ENCODE assay signal across 12 mouse cellular contexts in genomic region chr4:33072526-33073161, GRCm38 (mm10). TPM values are rescaled to one million over a fixed set of nuclear protein-coding genes. Genes with fewer than 3 reads are reported as not detected.
A peak's percentile ranks its signal among the peaks of the same experiment; 100 is the strongest.
DNase-seq lines count a peak whose midpoint lies in the region; ATAC-seq lines count a peak whose summit lies in the region.
"Had no signal": no experiment of that assay in that cellular context is flagged by ENCODE, and none has a peak within 500 bp of the region (broad histone marks: within the 10 kb centered on the region; RNA-seq: fewer than 3 reads in every experiment).

No protein-coding gene starts in this region.

- peak overlapping the region; percentile 13; the same call in 1 of the 2 replicates for H3K27ac ChIP-seq in hindbrain, embryonic 10.5 days
- no peak overlapping the region for H3K27ac ChIP-seq in hindbrain, embryonic 16.5 days (ENCODE audit: low read depth, low read length)
- peak overlapping the region; percentile 52 for H3K27ac ChIP-seq in midbrain, embryonic 14.5 days (replicated peaks; ENCODE audit: low read depth, low read length)
- no peak overlapping the region for H3K27ac ChIP-seq in neural tube, embryonic 15.5 days (replicated peaks)
- H3K27ac ChIP-seq: embryonic facial prominence, embryonic 12.5 days; heart, embryonic 13.5 days had no signal

- H3K4me3 ChIP-seq in hindbrain, embryonic 10.5 days, result no peak overlapping the region
- no peak overlapping the region for H3K4me3 ChIP-seq in hindbrain, embryonic 16.5 days (ENCODE audit: low read length)
- H3K4me3 ChIP-seq in midbrain, embryonic 14.5 days (replicated peaks; ENCODE audit: low read depth, low read length), result no peak overlapping the region
- no peak overlapping the region for H3K4me3 ChIP-seq in neural tube, embryonic 15.5 days (replicated peaks)
- H3K4me3 ChIP-seq: embryonic facial prominence, embryonic 12.5 days; heart, embryonic 13.5 days had no signal

- 51% methylated on average over 11 of the region's 11 CpGs for WGBS in hindbrain, embryonic 10.5 days
- 40% methylated on average over 11 of the region's 11 CpGs for WGBS in hindbrain, embryonic 16.5 days
- whole genome bisulfite sequencing in midbrain, embryonic 14.5 days, result 18% methylated on average over 11 of the region's 11 CpGs
- WGBS in neural tube, embryonic 15.5 days, result 55% methylated on average over 11 of the region's 11 CpGs

- peak; percentile 18 for DNase-seq in hindbrain, embryonic 10.5 days (ENCODE audit: low spot score)
- DNase-seq in midbrain, embryonic 14.5 days, result peak; percentile 61
- peak; percentile 94 for DNase-seq in thymus, postnatal 0 days (ENCODE audit: low spot score)
- no peak for DNase-seq in adrenal gland, postnatal 14 days
- DNase-seq in cerebellum, adult 9-11 months, result no peak

- no peaks in the 10 kb centered on the region for H3K9me3 ChIP-seq in hindbrain, embryonic 10.5 days
- H3K9me3 ChIP-seq in hindbrain, embryonic 16.5 days (ENCODE audit: control insufficient read depth, low read length), result no peaks in the 10 kb centered on the region
- H3K9me3 ChIP-seq in midbrain, embryonic 14.5 days (ENCODE audit: control insufficient read depth, low read length), result no peaks in the 10 kb centered on the region
- H3K9me3 ChIP-seq in neural tube, embryonic 15.5 days (replicated peaks), result no peaks in the 10 kb centered on the region
- H3K9me3 ChIP-seq: embryonic facial prominence, embryonic 12.5 days; heart, embryonic 13.5 days had no signal

- no peaks in the 10 kb centered on the region for H3K27me3 ChIP-seq in hindbrain, embryonic 10.5 days (ENCODE audit: insufficient read depth, poor library complexity, severe bottlenecking)
- no peaks in the 10 kb centered on the region for H3K27me3 ChIP-seq in hindbrain, embryonic 16.5 days (replicated peaks; ENCODE audit: control insufficient read depth, insufficient read depth, low read length)
- no peaks in the 10 kb centered on the region for H3K27me3 ChIP-seq in midbrain, embryonic 14.5 days (ENCODE audit: control insufficient read depth, insufficient read depth, low read length)
- H3K27me3 ChIP-seq in neural tube, embryonic 15.5 days (replicated peaks), result no peaks in the 10 kb centered on the region
- H3K27me3 ChIP-seq: embryonic facial prominence, embryonic 12.5 days had no signal

- no peak overlapping the region for H3K9ac ChIP-seq in hindbrain, embryonic 16.5 days (ENCODE audit: low read depth, low read length)
- no peak overlapping the region for H3K9ac ChIP-seq in midbrain, embryonic 14.5 days (replicated peaks; ENCODE audit: low read length)
- H3K9ac ChIP-seq in neural tube, embryonic 15.5 days (replicated peaks), result no peak overlapping the region
- H3K9ac ChIP-seq: embryonic facial prominence, embryonic 12.5 days; heart, embryonic 13.5 days had no signal

- H3K4me1 ChIP-seq in hindbrain, embryonic 10.5 days (replicated peaks), result peaks cover 10% of the 10 kb centered on the region; the same call in 1 of the 2 replicates
- H3K4me1 ChIP-seq in hindbrain, embryonic 16.5 days (ENCODE audit: control insufficient read depth, insufficient read depth, low read depth, low read length), result no peaks in the 10 kb centered on the region
- 0 out of 2 replicates have a peak, but pooled peaks cover 7% of the 10 kb centered on the region for H3K4me1 ChIP-seq in midbrain, embryonic 14.5 days (ENCODE audit: control insufficient read depth, insufficient read depth, low read length)
- H3K4me1 ChIP-seq in neural tube, embryonic 15.5 days, result no peaks in the 10 kb centered on the region
- H3K4me1 ChIP-seq: embryonic facial prominence, embryonic 12.5 days had no signal

- no peak for ATAC-seq in hindbrain, embryonic 16.5 days
- ATAC-seq in granulocyte monocyte progenitor cell, adult 5-6 weeks (replicated peaks; ENCODE audit: poor library complexity, severe bottlenecking), result peak; percentile 94
- ATAC-seq in midbrain, embryonic 14.5 days (ENCODE audit: low FRiP score, low TSS enrichment), result no peak
- ATAC-seq in neural tube, embryonic 15.5 days (ENCODE audit: low FRiP score), result no peak

- no peaks in the 10 kb centered on the region for H3K36me3 ChIP-seq in hindbrain, embryonic 10.5 days
- no peaks in the 10 kb centered on the region for H3K36me3 ChIP-seq in hindbrain, embryonic 16.5 days (ENCODE audit: control insufficient read depth, insufficient read depth, low read length)
- no peaks in the 10 kb centered on the region for H3K36me3 ChIP-seq in midbrain, embryonic 14.5 days (ENCODE audit: control insufficient read depth, insufficient read depth, low read length)
- H3K36me3 ChIP-seq in neural tube, embryonic 15.5 days, result no peaks in the 10 kb centered on the region
- H3K36me3 ChIP-seq: embryonic facial prominence, embryonic 12.5 days; heart, embryonic 13.5 days had no signal

- no peak overlapping the region for H3K4me2 ChIP-seq in hindbrain, embryonic 16.5 days (ENCODE audit: low read length)
- no peak overlapping the region for H3K4me2 ChIP-seq in midbrain, embryonic 14.5 days (ENCODE audit: low read length)
- no peak overlapping the region for H3K4me2 ChIP-seq in neural tube, embryonic 15.5 days
- H3K4me2 ChIP-seq: embryonic facial prominence, embryonic 12.5 days; heart, embryonic 13.5 days had no signal

RNA-seq across cellular contexts. Expression of gene Gabrr2, which starts 9.8 kb away (rescaled TPM):
- polyA plus RNA-seq in hindbrain, embryonic 10.5 days (2016; fragmentation: Nextera tagmentation; extraction: Ambion mirVana), result 0.50 TPM in 1 of 2 replicates, not detected in the other
- polyA plus RNA-seq in hindbrain, embryonic 16.5 days (2015; fragmentation: Nextera tagmentation; extraction: Ambion mirVana), result 0.15 and 0.29 TPM in 2 replicates
- total RNA-seq in granulocyte monocyte progenitor cell, adult 5-6 weeks (2014; fragmentation: Nextera tagmentation), result not detected in 2 replicates
- not detected in 2 replicates for total RNA-seq in granulocyte monocyte progenitor cell, adult 5-6 weeks (2017)
- 0.35 and 0.74 TPM in 2 replicates for polyA plus RNA-seq in midbrain, embryonic 14.5 days (2014; fragmentation: Nextera tagmentation; extraction: Ambion mirVana)
- 0.84 and 1.6 TPM in 2 replicates for polyA plus RNA-seq in thymus, postnatal 0 days (2015; fragmentation: Nextera tagmentation; extraction: Ambion mirVana)
- total RNA-seq in adrenal gland, postnatal 14 days (2021), result 0.41 and 0.60 TPM in 2 replicates
- polyA plus RNA-seq in neural tube, embryonic 15.5 days (2015; fragmentation: Nextera tagmentation; extraction: Ambion mirVana), result 0.41 and 0.73 TPM in 2 replicates
- total RNA-seq: ES-E14; left cerebral cortex, postnatal 10 days had no signal

RNA-seq across cellular contexts. Expression of gene Ube2j1, which starts 41.4 kb away (rescaled TPM):
- polyA plus RNA-seq in hindbrain, embryonic 10.5 days (2016; fragmentation: Nextera tagmentation; extraction: Ambion mirVana), result 47.4 and 49.0 TPM in 2 replicates
- polyA plus RNA-seq in hindbrain, embryonic 16.5 days (2015; fragmentation: Nextera tagmentation; extraction: Ambion mirVana), result 69.5 and 72.4 TPM in 2 replicates
- 40.3 and 41.6 TPM in 2 replicates for total RNA-seq in granulocyte monocyte progenitor cell, adult 5-6 weeks (2014; fragmentation: Nextera tagmentation)
- total RNA-seq in granulocyte monocyte progenitor cell, adult 5-6 weeks (2017), result 51.5 and 52.6 TPM in 2 replicates
- polyA plus RNA-seq in midbrain, embryonic 14.5 days (2014; fragmentation: Nextera tagmentation; extraction: Ambion mirVana), result 49.7 and 61.6 TPM in 2 replicates
- polyA plus RNA-seq in thymus, postnatal 0 days (2015; fragmentation: Nextera tagmentation; extraction: Ambion mirVana), result 38.1 and 43.0 TPM in 2 replicates
- 80.8 and 82.9 TPM in 2 replicates for total RNA-seq in adrenal gland, postnatal 14 days (2021)
- polyA plus RNA-seq in neural tube, embryonic 15.5 days (2015; fragmentation: Nextera tagmentation; extraction: Ambion mirVana), result 71.9 and 77.3 TPM in 2 replicates

RNA-seq across cellular contexts. Expression of gene Gabrr1, which starts 59.7 kb away (rescaled TPM):
- 0.06 and 0.61 TPM in 2 replicates for polyA plus RNA-seq in hindbrain, embryonic 10.5 days (2016; fragmentation: Nextera tagmentation; extraction: Ambion mirVana)
- polyA plus RNA-seq in hindbrain, embryonic 16.5 days (2015; fragmentation: Nextera tagmentation; extraction: Ambion mirVana), result 0.25 and 0.32 TPM in 2 replicates
- total RNA-seq in granulocyte monocyte progenitor cell, adult 5-6 weeks (2014; fragmentation: Nextera tagmentation), result not detected in 2 replicates
- total RNA-seq in granulocyte monocyte progenitor cell, adult 5-6 weeks (2017), result not detected in 2 replicates
- polyA plus RNA-seq in midbrain, embryonic 14.5 days (2014; fragmentation: Nextera tagmentation; extraction: Ambion mirVana), result 0.78 and 0.80 TPM in 2 replicates
- polyA plus RNA-seq in thymus, postnatal 0 days (2015; fragmentation: Nextera tagmentation; extraction: Ambion mirVana), result 0.09 TPM in 1 of 2 replicates, not detected in the other
- 0.15 and 0.19 TPM in 2 replicates for total RNA-seq in adrenal gland, postnatal 14 days (2021)
- 0.27 and 0.28 TPM in 2 replicates for polyA plus RNA-seq in neural tube, embryonic 15.5 days (2015; fragmentation: Nextera tagmentation; extraction: Ambion mirVana)

Comparison
In these comparisons a context has a peak if more than half of its experiments do, and no peak if none do; other contexts are left out.
1. H3K27ac ChIP-seq: peak in hindbrain, embryonic 10.5 days (single experiment) and midbrain, embryonic 14.5 days (single experiment); none in hindbrain, embryonic 16.5 days (single experiment) and neural tube, embryonic 15.5 days (single experiment).
2. DNase-seq: peak in hindbrain, embryonic 10.5 days (single experiment), midbrain, embryonic 14.5 days (single experiment) and thymus, postnatal 0 days (single experiment); none in adrenal gland, postnatal 14 days (single experiment) and cerebellum, adult 9-11 months (single experiment).